Mouse (Mus musculus) left cerebral cortex, adult 2 months (tissue): Measurements from ENCODE around the gene Atat1. TPM values are rescaled to one million over a fixed set of nuclear protein-coding genes. Genes with fewer than 3 reads are reported as not detected.
A peak's percentile ranks its signal among the peaks of the same experiment; 100 is the strongest.

Experiments
- DNase-seq, 2 experiments: peaks; one replicate each; pipeline ENCODE4 v3.0.0; 2021 to 2022; ENCODE audit warnings: low spot score in 2 of 2, mixed read lengths in 1 of 2; ENCODE audit errors: extremely low spot score in 1 of 2
- H3K27ac ChIP-seq: fragments of 200-600 bp; 2 replicates; pipeline ENCODE4 v1.8.1; 2022
- H3K4me3 ChIP-seq: fragments of 200-600 bp; 2 replicates; pipeline ENCODE4 v1.8.1; 2022
- CTCF ChIP-seq: fragments of 200-600 bp; IDR thresholded peaks from 2 replicates; pipeline ENCODE4 v1.8.1; 2022; ENCODE audit warnings: antibody characterized with exemption, mild to moderate bottlenecking, moderate library complexity
- intact Hi-C: fragments of 180-260 bp; cut with DNase I; formaldehyde crosslinking; loops from one replicate; pipeline ENCODE4 v1.15.1; 2025
- total RNA-seq, 2 experiments: library from RNA; stranded (reverse); gene quantifications; 2 replicates each; pipeline ENCODE4 v1.2.3; 2021

Atat1 gene
- total RNA-seq, 2 experiments from 2014 or later: 51.8 to 63.6 TPM

- intact Hi-C loops: no loop called here
- peak within 1 kb of the TSS; percentile 94 for H3K27ac ChIP-seq
- peak within 1 kb of the TSS; percentile 89 for H3K4me3 ChIP-seq
- no peak; the same call in 1 of the 2 replicates for TF ChIP-seq CTCF
- peak; percentile 92 to 93 for DNase-seq
Observed at GRCm38 (mm10) chr17:35896781-35897643, 12.9 kb downstream of the Atat1 start, which contains the start of gene 2310061I04Rik. Gene 2310061I04Rik, minus strand, starts transcription at chr17:35897431.

DNA sequence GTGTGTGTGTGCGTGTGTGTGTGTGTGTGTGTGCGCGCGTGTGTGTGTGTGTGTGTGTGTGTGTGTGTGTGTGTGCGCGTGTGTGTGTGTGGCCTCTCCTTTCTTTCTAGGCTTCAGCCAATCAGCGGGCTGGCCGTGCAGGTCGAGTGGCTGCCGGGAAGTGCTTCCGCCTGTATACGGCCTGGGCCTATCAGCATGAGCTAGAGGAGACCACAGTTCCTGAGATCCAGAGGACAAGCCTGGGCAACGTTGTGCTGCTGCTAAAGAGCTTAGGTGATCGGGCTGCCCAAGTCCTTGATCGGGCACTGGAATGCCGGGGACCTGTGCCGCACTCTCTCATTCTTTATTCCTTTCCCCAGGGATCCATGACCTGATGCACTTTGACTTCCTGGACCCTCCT, 22.1 kb downstream of the Atat1 start:
- DNase-seq: no peak
- TF ChIP-seq CTCF: no peak
- H3K27ac ChIP-seq: no peak overlapping the region

GRCm38 (mm10) chr17:35883777-35884176, 26.1 kb downstream of the Atat1 start:
- intact Hi-C loops: no loop called here
- no peak overlapping the region for H3K4me3 ChIP-seq
- DNase-seq: no peak
- no peak for TF ChIP-seq CTCF
- no peak overlapping the region for H3K27ac ChIP-seq

More for the DNA sequence above, 22.1 kb downstream of the Atat1 start:
- no peak overlapping the region for H3K4me3 ChIP-seq
- intact Hi-C loops: no loop called here

GRCm38 (mm10) chr17:35882924-35883323, 27.0 kb downstream of the Atat1 start:
- intact Hi-C loops: no loop called here
- no peak overlapping the region for H3K4me3 ChIP-seq
- no peak for DNase-seq
- no peak overlapping the region for H3K27ac ChIP-seq
- no peak for TF ChIP-seq CTCF

GRCm38 (mm10) chr17:35879245-35880057, 30.4 kb downstream of the Atat1 start, which contains the start of gene Dhx16:
Gene Dhx16, plus strand, starts transcription at chr17:35879819.
- peak; percentile 97 for DNase-seq
- peak within 1 kb of the TSS; percentile 79 for H3K4me3 ChIP-seq
- H3K27ac ChIP-seq: peak within 1 kb of the TSS; percentile 83
- intact Hi-C loops: loop anchor here (2.0 kb wide), 1 partner anchor 15 kb away; no protein-coding TSS in a partner anchor
- peak; percentile 79 for TF ChIP-seq CTCF

- DNase-seq: peak; percentile 51 to 67
- no peak for TF ChIP-seq CTCF
- intact Hi-C loops: loop anchor here (2.0 kb wide), 2 partner anchors 38 to 136 kb away; no protein-coding TSS in a partner anchor
- peak overlapping the region; percentile 10; the same call in 1 of the 2 replicates for H3K27ac ChIP-seq
- H3K4me3 ChIP-seq: no peak overlapping the region
Observed at GRCm38 (mm10) chr17:35874721-35875120, 35.2 kb downstream of the Atat1 start.

DNA sequence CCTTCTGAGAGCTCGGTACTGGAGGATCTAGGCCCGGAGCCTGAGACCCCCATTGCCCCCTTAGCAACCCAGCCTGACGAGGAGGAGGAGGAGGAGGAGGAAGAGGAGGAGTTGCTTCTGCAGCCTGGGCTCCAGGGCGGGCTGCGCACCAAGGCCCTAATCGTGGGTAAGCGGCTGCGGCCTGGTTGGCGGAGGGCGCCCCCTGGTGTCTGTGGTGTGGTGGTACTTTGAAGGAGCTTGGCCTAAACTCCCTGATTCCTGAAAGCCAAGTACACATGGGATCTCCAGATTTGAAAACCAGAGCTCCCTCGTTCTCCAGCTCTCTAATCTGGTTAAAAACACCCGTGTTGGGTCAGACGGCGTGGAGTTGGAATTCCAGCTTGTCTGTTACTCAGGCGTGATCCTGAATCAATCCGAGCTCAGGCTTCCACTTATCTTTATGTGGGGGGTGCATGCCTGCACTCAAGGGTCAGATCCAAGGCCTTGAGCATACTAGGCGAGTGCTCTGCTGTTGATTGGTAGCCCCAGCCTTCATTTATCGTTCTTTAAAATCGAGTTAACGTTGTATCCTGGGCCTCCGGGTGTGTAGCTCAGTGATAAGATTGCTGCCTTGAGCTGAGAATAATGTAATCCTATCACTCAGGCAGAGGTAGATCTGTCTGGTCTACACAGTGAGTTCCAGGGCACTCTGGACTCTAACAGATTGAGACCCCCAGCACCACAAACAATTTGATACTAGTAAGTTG, 35.9 kb downstream of the Atat1 start:
- H3K4me3 ChIP-seq: no peak overlapping the region
- peak; percentile 96 for TF ChIP-seq CTCF
- peak; percentile 84 to 90 for DNase-seq
- intact Hi-C loops: loop anchor here (1.0 to 2.0 kb wide), 3 partner anchors 37 to 135 kb away; no protein-coding TSS in a partner anchor
- peak overlapping the region; percentile 1; the same call in 1 of the 2 replicates for H3K27ac ChIP-seq

GRCm38 (mm10) chr17:35870884-35871696, 38.8 kb downstream of the Atat1 start:
- no peak for DNase-seq
- peak; percentile 46 for TF ChIP-seq CTCF
- intact Hi-C loops: no loop called here
- H3K4me3 ChIP-seq: no peak overlapping the region
- peak overlapping the region; percentile 76 for H3K27ac ChIP-seq

- Histone ChIP-seq H3K27ac (peak overlapping the region; percentile 76), H3K4me3 (peak overlapping the region; percentile 27)
- DNase-seq: no peak
- intact Hi-C loops: no loop called here
- TF ChIP-seq CTCF: no peak; the same call in 1 of the 2 replicates
Observed at GRCm38 (mm10) chr17:35870151-35870883, 39.6 kb downstream of the Atat1 start.
